Mouse (Mus musculus): Measurements from ENCODE around the gene Pde3a.
A peak's percentile ranks its signal among the peaks of the same experiment; 100 is the strongest.
"Not testable (repeated sequence)": the region's sequence is repeated elsewhere in the genome, so short reads cannot be mapped to it uniquely, and the experiment has no call there.

The Pde3a gene

DNA sequence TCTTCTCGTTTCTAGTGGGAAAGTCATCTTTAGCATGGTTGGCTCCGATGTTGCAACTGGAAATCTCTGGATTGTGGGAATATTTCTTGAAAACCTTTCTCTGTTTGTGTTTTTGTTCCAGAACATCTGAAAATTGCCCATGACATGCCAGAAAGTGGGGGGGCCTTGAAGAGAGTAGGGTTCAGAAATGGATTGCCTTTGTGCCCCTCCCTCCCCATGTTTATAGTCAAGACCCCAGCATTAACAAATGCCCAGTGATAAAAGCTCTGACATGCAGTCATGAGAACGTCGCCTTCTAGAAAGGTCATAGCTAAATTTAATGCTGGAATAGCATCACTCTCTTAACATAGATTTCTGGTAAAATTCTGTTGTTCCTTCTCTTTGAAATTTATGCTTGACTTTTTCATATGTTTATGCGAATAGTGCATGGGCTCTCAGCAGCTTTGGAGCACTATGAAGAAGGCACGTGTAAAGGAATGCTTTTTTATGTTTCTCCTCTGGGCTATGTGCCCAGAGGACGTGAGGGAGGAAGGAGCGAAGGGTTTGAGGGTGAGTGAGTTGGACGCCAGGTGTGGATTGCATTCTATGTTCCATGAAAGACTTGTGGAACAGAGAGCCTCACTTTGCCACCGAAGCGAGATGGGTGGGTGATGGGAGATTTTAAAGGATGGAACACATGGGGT is 19.0 kb downstream of the Pde3a start:
- no peak for DNase-seq

DNA sequence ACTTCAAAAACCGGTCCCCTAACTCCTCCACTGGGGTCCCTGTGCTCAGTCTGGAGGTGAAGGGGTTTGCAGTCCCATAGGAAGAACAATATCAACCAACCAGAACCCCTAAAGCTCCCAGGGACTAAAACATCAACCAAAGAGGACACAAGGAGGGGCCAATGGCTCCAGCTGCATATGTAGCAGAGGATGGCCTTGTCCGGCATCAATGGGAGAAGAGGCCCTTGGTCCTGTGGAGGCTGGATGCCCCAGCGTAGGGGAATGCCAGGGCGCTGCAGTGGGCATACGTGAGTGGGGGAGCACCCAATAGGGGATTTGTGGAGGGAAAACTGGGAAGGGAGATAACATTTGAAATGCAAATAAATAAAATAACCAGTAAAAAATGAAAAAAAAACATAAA is 19.8 kb downstream of the Pde3a start:
- DNase-seq: no peak

DNA sequence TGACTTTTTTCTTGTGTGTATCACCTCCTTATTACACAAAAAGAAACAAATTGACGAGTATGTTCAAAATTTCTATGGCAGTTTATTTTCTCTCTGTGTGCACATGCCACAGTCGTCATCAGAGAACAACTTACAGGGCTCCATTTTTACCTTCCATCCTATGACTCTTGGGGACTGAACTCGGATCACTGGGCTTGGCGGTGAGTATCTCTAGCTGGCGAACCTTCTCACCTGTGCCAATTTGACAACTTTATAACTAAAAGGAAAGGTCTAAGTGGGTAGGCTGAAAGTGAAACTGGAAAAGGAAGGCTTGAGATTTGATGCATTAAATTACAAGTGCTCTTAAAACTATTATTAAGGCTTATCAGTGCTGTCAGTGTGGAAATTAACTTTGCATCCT is 22.1 kb downstream of the Pde3a start:
- DNase-seq: no peak

DNA sequence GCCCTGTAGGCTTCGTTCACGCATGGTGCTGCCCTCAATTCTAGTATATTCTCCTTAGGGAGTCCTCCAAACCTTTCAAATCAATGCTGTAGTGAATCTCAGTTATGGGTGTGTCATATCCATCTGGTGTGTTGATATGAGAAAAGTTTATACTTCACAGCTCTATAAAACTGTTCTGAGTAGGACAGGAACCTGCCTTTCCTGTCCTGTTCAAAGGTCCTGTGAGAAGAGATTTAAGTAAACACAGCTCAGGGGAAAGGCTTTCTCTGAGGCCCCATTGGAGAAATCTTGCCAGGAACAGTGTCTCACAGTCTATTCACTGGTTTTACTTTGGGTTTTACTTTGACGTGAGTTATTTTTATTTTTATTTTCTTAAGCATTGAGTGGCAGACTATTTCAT is 22.5 kb downstream of the Pde3a start:
- no peak for DNase-seq

DNA sequence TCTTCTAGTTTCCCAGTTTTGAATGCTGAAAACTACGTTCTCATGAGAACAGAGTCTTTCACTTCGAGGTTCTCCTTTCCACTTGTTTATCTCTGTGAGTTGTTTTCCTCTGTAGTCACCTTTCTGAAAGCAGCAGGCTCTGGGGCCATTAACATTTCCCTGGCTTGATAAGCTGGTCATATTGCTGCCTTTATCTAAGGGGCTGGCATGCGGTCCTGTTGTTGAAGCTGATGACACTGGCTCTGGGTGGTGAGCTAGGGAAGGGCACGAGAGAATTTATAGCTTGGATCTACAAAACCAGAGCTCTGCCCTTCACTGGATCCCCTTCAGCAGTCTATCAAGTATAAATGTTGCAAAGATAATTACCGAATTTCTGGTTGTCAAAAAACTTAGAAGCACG is 24.6 kb downstream of the Pde3a start:
- no peak for DNase-seq

DNA sequence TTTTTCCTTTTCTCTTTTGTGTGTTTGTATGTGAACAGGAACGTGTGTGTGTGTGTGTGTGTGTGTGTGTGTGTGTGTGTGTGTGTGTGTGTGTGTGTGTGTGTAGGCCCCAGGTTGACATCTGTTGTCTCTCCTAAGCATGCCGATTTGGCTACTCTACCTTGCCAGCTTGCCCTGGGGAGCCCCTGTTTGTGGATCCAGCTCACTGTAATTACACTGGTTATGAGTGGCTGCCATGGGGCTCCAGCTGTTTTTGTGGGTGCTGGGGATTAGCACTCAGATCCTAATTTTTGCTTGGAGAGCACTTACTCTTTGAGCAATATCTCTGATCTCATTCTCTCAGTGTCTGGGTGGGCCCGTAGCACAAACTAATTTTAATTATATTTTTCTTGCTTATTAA is 32.6 kb downstream of the Pde3a start:
- no peak for DNase-seq

DNA sequence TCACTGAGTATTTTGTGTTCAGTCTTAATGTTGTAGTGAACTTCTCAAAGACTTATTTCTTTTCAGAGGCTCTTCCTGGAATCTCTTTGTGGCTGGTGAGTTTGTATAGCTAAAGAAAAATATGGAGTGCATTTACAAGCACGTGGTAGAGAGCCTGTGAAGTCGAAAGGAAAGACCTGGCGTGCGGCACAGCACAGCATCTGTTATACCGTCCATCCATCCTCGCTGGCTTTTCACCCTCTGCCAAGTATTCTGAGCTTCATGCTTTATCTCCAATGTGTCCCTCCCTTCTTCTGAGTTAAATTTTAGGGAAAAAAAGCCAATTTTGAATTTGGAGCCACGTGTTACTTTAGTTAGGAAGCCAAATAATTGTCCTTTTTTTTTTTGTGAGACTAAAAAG is 33.7 kb downstream of the Pde3a start:
- DNase-seq: no peak

DNA sequence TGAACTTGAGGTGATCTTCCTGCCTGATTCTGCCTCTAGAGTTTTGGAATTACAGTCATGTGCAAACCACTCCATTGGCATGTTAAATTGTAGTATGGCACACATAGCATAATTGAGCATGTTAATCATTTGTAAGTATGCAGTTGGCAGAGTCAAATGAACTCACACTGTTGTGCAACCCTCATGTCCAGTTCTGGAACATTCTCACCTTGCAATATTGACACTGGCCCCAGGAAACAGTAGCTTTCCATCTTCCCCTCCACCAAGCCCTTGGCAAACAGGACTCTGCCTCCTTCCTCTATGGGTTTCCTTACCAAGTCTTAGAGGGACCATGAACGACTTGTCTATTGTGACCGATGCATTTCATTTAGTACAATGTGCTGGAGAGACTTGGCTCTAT is 42.1 kb downstream of the Pde3a start:
- no peak for DNase-seq

DNA sequence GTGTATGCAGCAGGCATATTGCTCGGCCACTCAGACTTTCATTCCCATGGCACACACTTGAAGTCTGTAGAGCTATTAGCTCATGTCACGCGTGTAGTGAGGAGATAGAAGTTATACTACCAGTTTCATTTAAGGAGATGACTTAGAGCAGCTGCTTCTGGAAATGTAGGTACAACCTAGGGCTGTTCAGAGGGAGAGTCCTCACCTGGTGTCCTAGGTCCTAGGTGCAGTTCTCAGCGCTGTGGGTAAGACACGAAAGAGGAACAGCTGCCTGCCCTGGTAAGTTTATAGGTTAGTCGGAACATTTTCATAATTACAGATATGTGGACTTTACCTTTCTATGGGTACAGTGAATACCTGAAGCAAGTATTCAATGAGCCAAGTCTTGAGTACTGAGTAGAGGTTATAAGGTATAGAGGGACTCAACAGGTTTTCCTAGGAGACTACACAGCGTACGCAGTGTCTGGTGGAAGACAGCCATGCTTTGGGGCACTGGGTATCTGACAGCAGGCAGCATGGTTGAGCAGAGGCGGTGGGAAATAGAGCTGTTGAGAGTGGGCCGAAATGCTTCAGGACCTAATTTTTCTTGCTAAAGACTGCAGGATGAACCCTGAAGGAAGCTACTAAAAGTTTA is 43.9 kb downstream of the Pde3a start:
- DNase-seq: no peak

DNA sequence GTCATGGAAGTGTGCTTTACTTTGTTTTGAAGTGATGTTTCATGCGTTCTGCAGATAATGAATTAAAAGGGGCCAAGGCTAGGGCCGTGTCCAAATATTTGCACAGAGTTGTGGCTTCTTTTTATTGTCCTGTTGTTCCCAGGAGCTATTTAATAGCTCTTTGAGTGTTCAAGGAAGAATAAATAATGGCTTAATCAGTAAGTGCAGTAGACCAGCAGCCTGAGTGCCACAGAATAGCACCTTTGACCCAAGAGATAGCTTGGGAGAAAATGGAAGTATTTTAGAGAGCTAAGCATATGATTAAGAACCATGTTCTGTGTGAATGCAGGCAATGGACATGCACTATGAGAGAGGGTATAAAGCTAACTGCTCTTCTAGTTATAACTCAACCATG is 44.4 kb downstream of the Pde3a start:
- DNase-seq: no peak

DNA sequence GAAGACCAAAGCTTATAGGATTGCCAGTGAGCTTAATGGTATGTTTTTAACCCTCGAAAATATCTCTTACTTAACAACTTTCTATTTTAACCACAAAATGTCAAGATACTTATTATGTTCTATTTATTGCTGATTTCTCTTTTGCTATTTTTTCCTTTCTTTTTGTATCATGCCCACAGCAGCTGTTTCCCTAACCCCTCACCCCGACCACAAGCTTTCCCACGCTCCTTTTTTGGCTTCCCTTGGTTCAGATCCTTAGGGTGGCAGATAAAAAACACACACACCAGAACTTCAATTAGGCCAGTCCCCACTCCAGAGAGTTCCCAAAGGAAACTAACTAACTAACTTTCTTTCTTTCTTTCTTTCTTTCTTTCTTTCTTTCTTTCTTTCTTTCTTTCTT is 46.2 kb downstream of the Pde3a start:
- no peak for DNase-seq

DNA sequence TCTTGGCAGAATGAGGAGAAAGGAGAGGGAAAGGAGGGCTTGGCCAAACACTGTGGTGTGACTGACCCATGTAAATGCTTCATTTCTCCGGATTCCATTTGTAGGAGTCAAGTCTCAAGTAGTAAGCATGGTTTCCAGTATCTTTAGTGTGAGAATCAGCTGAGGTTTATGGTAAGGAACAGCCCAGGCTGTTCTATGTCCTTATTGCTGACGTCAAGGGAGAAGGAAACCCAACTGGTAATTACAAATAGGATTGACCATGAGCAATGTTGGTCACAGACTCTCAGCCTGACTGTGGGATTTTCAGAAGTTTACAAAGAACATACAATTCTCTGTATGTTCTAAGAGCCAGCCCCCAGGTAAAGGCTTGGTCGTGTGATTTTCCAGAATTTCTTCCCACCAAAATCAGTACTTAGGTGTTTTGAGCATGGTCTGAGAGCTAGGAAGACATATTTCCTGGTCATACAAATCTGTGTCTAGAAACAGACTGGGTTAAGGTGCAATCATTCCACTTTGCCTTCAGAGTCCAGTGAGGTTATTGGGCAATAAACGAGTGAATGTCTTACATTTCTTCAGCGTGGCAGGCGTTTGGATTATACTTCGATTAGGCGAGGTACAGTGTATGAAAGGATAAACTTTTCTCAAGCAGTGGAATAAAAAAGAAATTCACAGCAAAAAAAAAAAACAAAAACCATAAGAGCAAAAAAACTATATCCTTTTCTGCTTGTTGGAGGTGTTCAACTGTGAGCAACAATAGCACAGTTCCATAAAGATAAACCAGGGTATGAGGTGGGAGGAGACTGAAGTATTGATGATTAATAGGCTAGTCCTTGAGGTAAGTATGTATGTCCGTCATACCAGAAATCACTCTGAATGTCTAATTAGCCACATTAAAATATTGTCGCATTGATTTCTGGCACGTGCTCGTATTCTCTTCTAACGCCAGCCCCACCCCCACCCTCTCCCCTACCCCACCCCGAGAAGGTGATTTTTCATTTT is 53.0 kb downstream of the Pde3a start:
- no peak for DNase-seq

DNA sequence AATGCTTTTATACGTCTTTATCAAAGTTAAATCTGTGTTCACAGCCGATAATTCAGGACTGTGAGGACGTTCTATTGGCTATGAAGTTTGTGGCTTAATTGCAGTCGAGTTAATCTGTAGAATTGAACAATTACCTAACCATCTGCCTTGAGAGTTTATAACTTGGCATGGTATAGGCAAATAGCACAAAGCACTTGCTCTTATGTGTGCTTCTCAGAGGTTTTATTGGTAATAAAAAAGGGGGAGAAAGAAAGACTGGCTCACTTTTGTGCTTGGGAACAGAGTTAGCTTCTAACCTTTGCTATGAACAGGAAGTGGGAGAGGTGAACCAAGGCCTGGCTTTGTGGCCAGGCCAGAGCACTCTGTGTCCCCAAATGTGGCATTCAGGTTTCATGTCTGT is 53.8 kb downstream of the Pde3a start:
- DNase-seq: no peak

DNA sequence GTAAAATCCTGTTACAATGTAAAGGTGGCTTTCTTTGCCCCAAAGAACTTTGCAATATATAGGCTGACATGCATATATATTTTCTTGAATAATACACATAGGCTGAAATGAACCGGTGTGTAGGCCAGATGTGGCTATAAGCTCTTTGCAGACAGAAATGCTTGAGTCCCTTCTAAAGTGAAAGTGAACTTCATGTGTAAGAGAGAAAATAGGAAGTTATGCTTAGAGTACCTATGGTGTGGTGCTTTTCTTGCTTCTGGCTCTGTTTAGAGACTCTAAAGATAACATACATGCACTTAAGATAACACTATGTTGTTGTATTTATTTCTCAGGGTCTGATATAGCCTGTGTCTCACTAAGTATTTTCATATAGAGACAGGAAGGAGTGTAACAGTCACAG is 58.3 kb downstream of the Pde3a start:
- DNase-seq: no peak

DNA sequence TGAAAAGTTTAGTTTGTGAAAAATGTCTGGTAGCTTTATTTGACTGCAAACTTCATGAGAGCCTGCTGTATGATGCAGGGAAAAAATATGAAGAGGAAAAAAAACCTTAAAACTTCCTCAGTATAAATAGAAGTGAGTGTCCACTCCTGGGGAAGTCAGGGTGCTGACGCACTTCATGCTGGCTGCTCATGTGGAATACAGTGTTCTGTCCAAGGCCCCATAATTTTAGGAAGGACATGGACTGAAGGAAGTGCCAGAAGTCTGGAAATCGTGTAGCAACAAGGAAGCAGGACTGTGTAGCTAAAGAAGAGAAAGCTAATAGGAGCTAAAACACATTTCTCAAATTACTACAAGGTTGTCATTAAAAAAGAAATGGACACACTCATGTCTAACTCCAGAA is 59.4 kb downstream of the Pde3a start:
- DNase-seq: no peak

DNA sequence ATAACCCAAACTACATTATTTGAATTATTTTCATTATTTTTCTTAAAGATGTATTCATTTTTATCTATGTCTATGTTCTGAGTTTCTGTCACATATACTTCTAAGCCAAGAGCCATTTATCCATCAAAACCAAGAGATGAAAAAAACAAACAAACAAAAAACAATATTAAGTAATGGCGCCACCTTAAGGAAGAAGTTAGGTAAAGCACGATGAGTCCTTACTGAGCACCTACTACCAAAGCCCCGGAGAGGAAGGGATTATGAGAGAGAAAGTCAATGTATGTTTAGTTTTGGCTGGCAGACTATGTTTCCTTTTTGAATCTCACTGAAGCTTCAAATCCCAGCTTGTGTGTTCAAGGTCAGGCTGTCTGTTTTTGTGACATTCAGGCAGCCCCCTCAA is 60.8 kb downstream of the Pde3a start:
- peak in 1 of 2 experiments; percentile 13 for DNase-seq

DNA sequence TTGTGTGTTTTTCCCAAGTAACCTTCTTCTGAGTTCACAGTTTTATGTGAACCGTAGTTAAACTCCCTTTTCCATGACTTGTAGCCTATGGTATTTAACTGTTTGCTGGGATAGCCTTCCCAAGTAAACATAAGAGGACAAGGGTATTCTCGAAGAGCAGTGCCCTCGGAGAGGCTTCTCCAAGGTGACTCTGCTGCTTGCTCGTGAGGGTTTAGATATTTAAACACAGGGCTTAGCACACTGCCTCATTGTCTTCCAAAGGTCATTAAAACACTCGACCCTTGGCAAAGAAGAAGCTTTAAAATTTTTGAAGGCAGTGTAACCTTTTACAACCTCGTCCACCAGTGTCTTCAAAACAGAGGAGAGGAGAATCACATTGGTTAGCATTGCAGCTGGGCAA is 61.3 kb downstream of the Pde3a start:
- DNase-seq: no peak

DNA sequence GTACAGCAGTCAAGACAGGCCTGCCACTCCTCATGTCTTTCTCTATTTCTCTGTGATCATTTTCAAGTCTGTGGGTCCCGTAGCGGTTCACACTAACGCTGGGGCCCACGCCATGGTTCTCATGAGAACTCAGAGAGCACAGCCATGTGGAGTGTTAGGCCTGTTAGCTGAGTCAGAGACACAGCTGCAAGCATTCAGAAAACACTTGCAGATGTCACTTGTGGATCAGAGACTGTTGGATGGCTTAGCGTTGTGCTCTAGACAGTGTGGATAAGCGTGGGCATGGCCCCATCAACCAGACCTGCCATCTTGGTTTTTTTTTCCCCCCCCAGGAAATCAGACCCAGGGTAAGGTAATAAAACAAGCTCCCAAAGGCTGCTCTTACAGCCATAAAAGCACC is 62.5 kb downstream of the Pde3a start:
- no peak for DNase-seq

DNA sequence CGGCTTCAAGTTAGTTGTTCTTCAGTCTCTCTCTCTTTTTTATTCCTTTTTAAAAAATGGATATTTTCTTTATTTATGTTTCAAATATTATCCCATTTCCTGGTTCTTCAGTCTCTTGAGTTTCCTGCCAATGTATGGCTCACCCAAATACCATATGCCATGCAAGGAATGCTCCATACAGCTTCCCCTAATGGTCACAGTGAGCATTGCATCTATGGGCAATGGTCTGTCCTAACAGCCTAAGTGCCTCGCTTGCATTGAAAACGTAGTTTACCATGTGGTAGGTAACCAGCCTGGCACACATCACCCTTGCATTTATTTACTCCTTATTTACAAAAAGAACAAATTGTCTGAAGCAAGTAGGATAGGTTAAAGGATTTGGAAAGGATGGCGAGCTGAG is 64.0 kb downstream of the Pde3a start:
- DNase-seq: no peak

DNA sequence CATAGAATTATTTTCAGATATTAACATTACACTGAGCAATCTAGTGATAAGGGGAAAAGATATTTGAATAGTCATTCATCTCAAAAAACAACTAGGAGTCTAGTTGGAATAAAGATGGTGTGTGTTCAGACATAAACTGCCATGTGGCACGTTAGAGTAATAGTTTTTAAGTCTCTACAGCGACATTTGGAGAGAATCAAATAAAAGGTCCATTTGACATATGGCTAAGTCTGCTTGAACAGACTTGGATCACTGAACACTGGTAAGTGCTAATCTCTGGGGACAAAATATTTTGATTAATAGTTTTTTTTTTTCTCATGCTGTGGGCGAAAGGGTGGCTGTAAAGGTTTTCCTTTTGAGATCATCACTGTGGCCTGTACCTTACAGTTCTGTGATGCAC is 69.4 kb downstream of the Pde3a start:
- DNase-seq: no peak

DNA sequence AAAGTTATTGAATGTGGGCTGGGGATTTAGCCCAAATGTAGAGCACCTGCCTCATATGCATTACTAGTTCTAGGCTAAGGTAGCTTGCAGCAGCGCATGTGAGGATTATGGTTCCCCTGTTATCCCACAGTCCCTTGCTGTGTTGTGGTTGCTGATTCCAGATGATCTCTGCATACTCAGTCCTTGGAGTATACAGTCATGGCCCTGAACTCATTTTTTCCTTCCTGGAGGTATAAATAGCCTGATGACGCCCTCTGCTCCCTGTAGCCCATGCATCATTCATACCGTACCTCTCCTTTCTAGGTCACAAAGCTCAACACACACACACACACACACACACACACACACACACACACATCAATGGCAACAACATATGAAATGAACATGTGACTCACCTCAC is 72.2 kb downstream of the Pde3a start:
- DNase-seq: no peak

DNA sequence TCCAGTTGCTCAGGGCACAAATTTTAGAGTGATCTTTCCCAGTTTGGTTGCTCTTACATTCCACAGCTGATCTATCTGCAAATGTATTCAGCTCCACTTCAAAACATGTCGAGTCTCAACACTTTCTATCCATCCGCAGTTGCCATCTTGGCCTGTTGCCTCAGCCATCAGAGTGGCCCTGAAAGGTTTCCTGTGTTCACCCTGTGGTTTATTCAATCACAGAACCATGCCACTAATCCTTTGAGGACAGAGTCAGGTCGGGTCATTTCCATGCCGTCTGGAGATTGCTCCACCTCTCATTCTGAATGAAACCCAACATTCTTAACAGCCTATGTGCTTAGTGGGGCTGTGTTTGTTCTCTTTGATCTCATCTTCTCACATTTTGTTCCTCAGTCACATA is 73.9 kb downstream of the Pde3a start:
- DNase-seq: no peak

DNA sequence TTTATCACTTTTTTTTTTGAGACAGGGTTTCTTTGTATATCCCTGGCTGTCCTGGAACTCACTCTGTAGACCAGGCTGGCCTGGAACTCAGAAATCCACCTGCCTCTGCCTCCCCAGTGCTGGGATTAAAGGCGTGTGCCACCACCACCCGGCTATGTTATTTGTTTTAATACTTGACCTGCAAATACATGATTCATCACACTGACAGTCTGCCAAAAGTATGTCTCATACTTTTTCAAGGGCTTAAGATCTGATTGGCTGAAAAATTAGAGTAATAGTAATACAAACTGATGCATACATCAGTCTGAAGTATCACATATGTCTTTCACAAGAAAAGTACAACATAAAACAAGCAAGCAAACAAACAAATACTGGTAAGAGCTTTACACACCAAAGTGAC is 78.1 kb downstream of the Pde3a start:
- DNase-seq: not testable (repeated sequence)

DNA sequence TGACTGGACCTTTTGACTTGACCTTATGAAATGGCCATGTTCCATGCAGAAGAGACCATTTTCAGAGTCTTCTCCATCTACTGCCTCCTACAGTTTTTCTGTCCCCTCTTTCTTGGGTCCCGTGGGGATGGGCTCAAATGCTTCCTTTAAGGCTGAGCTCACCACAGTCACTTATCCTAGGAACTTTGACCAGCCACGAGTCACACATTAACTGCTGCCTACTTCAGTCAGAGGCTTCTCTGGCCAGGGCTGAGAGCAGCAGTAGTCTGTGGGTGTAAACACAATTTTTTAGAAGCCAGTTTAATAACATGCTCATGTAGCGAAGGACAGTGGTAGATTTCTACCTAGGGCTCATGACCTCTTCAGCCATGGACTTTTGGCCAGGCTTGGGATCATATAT is 79.0 kb downstream of the Pde3a start:
- no peak for DNase-seq
